Mouse (Mus musculus): ENCODE data around the gene Ptpn11.
A peak's percentile ranks its signal among the peaks of the same experiment; 100 is the strongest.

Gene Ptpn11

DNA sequence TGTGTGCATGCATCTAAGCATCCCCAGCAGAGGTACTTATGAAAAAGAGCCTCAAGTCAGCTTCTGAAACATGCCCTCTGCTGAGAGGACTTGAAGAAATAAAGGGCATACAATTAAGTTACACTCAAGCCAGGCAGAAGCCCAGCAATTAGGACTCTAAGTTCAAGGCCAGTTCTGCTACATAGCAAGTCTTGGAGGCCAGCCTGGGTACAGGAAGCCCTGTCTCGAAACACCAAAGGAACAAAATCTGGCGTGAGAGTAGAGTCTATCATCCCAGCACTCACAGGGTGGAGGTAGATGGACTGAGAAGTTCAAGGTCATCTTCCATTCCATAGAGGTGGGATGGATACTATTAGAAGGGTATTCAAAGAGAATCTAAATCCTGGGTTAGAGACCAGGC, 6.8 kb downstream of the Ptpn11 start:
- no peak for DNase-seq (ENCODE audit: low spot score)

GRCm38 (mm10) chr5:121183269-121183668, 7.9 kb downstream of the Ptpn11 start:
- no peak for DNase-seq (ENCODE audit: low spot score)

DNA sequence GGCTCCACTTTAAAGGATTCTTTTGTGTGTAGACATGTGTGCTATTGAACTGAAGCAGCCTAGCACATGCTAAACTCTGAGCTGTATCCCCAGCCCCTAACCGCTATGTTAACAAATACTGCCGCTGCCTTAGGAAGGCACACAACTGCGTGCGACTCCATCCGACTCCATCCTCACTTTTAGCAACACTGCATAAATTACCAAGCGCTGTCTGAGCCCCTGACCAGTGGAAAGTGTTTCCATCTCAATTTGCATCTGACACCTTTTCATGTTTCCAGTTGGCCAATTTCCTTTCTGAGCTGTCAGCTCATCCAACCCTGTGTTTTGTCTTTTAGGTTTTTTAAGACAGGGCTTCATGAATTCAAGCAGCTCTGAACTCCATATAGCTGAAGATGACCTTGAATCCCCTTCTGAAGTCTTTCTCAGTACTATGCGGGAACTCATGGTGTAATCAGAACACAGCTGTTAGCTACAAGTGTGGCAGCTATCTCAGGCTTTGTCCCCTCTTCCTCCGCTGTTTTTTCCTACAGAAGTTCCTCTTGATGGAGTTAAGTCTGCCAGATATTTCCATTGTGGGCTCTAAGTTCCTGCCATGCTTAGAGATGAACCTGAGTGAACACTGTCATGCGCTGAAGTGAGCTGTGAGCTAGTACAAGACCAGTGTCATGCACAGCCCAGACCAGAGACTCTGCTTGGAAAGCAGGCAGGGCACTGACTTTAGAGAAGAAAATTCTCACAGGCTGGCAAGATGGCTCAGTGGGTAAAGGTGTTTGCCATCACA, 11.9 kb downstream of the Ptpn11 start:
- DNase-seq (ENCODE audit: low spot score), result no peak

- no peak for DNase-seq (ENCODE audit: low spot score)
Measured at GRCm38 (mm10) chr5:121172835-121173234, 18.4 kb downstream of the Ptpn11 start.

- DNase-seq (ENCODE audit: low spot score), result no peak
Measured at GRCm38 (mm10) chr5:121169588-121169987, 21.6 kb downstream of the Ptpn11 start.

- no peak for DNase-seq (ENCODE audit: low spot score)
Measured at GRCm38 (mm10) chr5:121166884-121167283, 24.3 kb downstream of the Ptpn11 start.

- DNase-seq (ENCODE audit: low spot score), result no peak
Measured at GRCm38 (mm10) chr5:121162923-121163322, 28.3 kb downstream of the Ptpn11 start.

- DNase-seq (ENCODE audit: low spot score), result no peak
Measured at GRCm38 (mm10) chr5:121162285-121162684, 28.9 kb downstream of the Ptpn11 start.

DNA sequence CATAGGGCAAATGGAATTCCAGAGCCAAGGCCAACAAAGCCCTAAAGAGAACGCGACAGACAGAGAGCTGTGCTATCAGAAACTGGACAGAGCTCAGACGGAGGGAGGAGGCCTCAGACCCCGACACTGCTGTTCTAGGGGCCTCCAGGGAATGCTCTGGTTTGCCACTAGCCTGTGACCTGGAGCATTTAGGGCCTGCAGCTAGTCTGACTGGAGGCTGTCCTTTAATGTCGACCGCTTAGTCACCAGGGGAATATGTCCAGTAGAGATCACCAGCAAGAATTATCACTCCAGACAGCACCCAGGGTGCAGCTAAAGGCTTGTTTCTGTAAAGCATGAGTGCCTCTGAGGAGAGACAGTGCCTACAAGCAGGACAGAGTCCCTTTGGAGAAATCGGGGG, 32.2 kb downstream of the Ptpn11 start:
- no peak for DNase-seq (ENCODE audit: low spot score)

DNA sequence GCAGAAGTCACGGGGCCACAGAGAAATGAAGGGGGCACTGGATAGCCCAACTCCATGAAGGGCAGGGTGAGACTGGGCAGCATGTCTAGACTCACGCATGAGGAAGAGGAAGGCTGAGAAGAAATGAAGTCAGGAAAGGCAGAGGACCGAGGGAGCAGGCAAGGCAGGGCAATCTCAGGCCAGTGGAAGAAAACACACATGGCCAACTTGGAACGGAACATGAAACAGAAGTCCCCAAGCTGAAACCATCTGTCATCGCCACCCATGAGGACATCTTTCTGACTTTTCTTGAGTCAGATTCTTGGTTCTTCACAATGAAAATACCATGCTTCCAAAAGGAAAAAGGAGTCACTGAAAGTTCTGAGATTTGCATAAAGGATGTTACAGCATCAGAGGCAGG, 33.7 kb downstream of the Ptpn11 start:
- DNase-seq (ENCODE audit: low spot score), result no peak

- no peak for DNase-seq (ENCODE audit: low spot score)
Measured at GRCm38 (mm10) chr5:121157017-121157416, 34.2 kb downstream of the Ptpn11 start.

DNA sequence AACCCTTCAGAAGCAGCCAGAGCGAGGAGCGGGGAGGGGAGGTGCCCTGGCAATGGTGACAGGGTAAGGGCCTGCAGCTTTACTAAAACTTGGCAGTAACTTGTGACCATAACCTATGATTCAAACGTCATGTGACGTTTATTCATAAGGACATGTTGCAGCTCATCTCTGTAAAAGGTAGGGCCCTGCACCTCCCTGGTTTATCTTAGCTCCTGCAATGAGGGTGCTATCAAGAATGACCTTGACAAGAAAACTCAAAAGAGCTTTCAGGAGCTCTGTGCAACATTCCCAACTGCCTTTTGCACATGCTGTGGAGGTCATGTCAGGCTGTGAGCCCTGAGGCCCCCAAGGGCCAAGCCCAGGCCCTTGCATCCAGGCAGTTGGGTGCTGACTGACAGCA, 35.1 kb downstream of the Ptpn11 start:
- no peak for DNase-seq (ENCODE audit: low spot score)

- DNase-seq (ENCODE audit: low spot score), result peak; percentile 52
Measured at GRCm38 (mm10) chr5:121150684-121151083, 40.5 kb downstream of the Ptpn11 start.

GRCm38 (mm10) chr5:121149246-121149645, 42.0 kb downstream of the Ptpn11 start:
- no peak for DNase-seq (ENCODE audit: low spot score)

- DNase-seq (ENCODE audit: low spot score), result no peak
Measured at GRCm38 (mm10) chr5:121146275-121146674, 44.9 kb downstream of the Ptpn11 start.

DNA sequence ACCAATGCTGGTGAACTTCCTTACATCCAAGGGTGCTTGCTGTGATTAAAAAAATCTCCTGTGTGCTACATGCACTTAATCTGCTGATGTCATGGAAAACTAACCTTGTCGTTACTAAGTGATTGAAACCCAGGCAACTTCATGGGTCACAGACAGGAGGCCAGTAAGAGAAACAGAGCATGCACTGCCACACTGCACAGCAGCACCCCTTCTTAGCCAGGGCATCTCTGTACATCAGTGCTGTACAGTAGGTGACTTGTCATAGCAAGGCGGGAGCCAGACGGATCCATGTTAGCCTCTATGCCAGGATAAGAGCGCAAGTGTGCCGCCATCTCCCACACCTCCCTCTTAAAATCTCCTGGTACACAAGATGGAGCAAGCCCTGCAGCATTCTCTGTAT, 45.6 kb downstream of the Ptpn11 start:
- no peak for DNase-seq (ENCODE audit: low spot score)

GRCm38 (mm10) chr5:121144441-121145238, 46.6 kb downstream of the Ptpn11 start:
- DNase-seq (ENCODE audit: low spot score), result no peak

- peak; percentile 64 for DNase-seq (ENCODE audit: low spot score)
Measured at GRCm38 (mm10) chr5:121142431-121143119, 48.6 kb downstream of the Ptpn11 start.

GRCm38 (mm10) chr5:121140276-121140675, 50.9 kb downstream of the Ptpn11 start:
- no peak for DNase-seq (ENCODE audit: low spot score)

DNA sequence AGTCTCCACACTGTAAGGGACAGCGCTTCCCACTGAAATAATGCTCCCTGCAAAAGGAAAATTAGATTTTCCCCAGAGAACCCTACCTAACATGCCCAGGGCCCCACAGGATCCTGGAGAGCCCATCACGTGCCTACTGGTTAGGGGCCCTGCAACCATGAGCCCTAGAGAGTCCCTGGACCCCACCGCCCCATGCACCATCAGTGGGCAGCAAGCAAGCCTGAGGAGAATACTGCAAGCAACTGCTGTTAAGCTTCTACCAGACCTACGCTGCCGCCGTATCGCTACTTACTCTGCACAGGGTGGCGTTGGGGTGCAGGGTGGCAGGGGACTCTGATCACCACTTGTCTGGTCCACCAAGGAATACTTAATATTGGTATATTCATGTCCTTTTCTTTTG, 54.1 kb downstream of the Ptpn11 start:
- DNase-seq (ENCODE audit: low spot score), result no peak

DNA sequence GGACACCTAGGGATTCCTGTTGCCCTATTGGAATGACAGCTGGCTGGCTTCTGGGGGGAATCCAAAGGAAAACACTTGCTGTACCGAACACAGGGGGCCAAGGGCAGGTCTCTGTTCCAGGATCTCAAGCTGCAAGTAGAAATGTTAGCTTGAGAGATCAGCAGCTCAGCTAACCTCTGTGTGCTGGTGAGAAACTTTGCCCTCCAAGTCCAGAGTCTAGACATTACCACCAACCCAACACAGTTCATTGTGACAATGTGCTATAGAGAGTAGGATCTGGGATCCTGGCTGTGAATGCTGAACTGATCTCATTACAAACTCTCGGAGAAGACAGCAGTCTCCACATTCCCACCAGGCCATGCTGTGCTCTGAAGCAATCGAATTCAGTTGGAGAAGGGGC, 59.4 kb downstream of the Ptpn11 start:
- DNase-seq (ENCODE audit: low spot score), result no peak

- DNase-seq (ENCODE audit: low spot score), result no peak
Measured at GRCm38 (mm10) chr5:121129254-121129653, 61.9 kb downstream of the Ptpn11 start.

- no peak for DNase-seq (ENCODE audit: low spot score)
Measured at GRCm38 (mm10) chr5:121126051-121126450, 65.1 kb downstream of the Ptpn11 start.
